Mouse (Mus musculus) kidney, embryonic 14.5 days (tissue): ENCODE measurements around the gene Thbd. TPM values are rescaled to one million over a fixed set of nuclear protein-coding genes. Genes with fewer than 3 reads are reported as not detected.
A peak's percentile ranks its signal among the peaks of the same experiment; 100 is the strongest.

Experiments
- ATAC-seq: fragments of 200-750 bp; cut with Nextera tagmentation; 2 replicates; pipeline ENCODE4 v1.8.0; 2017; ENCODE audit warnings: moderate number of reproducible peaks, mild to moderate bottlenecking, moderate TSS enrichment, moderate library complexity; ENCODE audit not compliant: low FRiP score, low TSS enrichment
- H3K27ac ChIP-seq: fragments of 300-500 bp; sonication (generic); 2 replicates; pipeline ENCODE4 v1.5.1; 2014; ENCODE audit warnings: low read depth, mild to moderate bottlenecking, low read length, moderate library complexity, mixed read lengths
- H3K27me3 ChIP-seq: fragments of 300-500 bp; sonication (generic); 2 replicates; pipeline ENCODE4 v1.6.1; 2014; ENCODE audit warnings: mild to moderate bottlenecking, low read length; ENCODE audit not compliant: control insufficient read depth, insufficient read depth
- H3K36me3 ChIP-seq: fragments of 300-500 bp; sonication (generic); 2 replicates; pipeline ENCODE4 v1.6.1; 2014; ENCODE audit warnings: low read length, mixed read lengths; ENCODE audit not compliant: control insufficient read depth, insufficient read depth
- H3K4me1 ChIP-seq: fragments of 300-500 bp; sonication (generic); 2 replicates; pipeline ENCODE4 v1.6.1; 2014; ENCODE audit warnings: low read length, mixed read lengths; ENCODE audit not compliant: control insufficient read depth, insufficient read depth
- H3K4me2 ChIP-seq: fragments of 300-500 bp; sonication (generic); replicated peaks from 2 replicates; pipeline ENCODE4 v1.6.1; 2014; ENCODE audit warnings: low read depth, mild to moderate bottlenecking, low read length
- H3K4me3 ChIP-seq: fragments of 300-500 bp; sonication (generic); 2 replicates; pipeline ENCODE4 v1.5.1; 2014; ENCODE audit warnings: mild to moderate bottlenecking, low read length
- H3K9ac ChIP-seq: fragments of 300-500 bp; sonication (generic); 2 replicates; pipeline ENCODE4 v1.6.1; 2014; ENCODE audit warnings: low read depth, mild to moderate bottlenecking, low read length, moderate library complexity
- H3K9me3 ChIP-seq: fragments of 300-500 bp; sonication (generic); 2 replicates; pipeline ENCODE4 v1.6.1; 2016; ENCODE audit warnings: low read length; ENCODE audit not compliant: control insufficient read depth
- WGBS: fragments of 180-500 bp; shearing (Covaris S2); extraction: QIAGEN DNeasy Blood & Tissue Kit; methylation state at CpG from one replicate; pipeline ENCODE4 v1.1.7; 2014; 5-methylcytosine and 5-hydroxymethylcytosine counted together
- polyA plus RNA-seq: library from polyadenylated mRNA; unstranded; fragments of >200 nt; fragmentation: Nextera tagmentation; extraction: Ambion mirVana; gene quantifications from 2 replicates; pipeline ENCODE4 v1.2.1, GENCODE M21; 2014

Gene Thbd
- polyA plus RNA-seq, 1 experiment from 2014 or later, result 6.7 TPM

GRCm38 (mm10) chr2:148409141-148409540 is 1.2 kb upstream of the Thbd start:
- WGBS, result 28% methylated on average over 9 of the region's 9 CpGs
- Histone ChIP-seq H3K4me3 (no peak overlapping the region), H3K9me3 (no peaks in the 10 kb centered on the region), H3K4me2 (no peak overlapping the region), H3K36me3 (no peaks in the 10 kb centered on the region), H3K4me1 (peaks cover 16% of the 10 kb centered on the region), H3K9ac (no peak overlapping the region), H3K27me3 (peaks cover 24% of the 10 kb centered on the region), H3K27ac (no peak overlapping the region)
- ATAC-seq, result peak; percentile 77

DNA sequence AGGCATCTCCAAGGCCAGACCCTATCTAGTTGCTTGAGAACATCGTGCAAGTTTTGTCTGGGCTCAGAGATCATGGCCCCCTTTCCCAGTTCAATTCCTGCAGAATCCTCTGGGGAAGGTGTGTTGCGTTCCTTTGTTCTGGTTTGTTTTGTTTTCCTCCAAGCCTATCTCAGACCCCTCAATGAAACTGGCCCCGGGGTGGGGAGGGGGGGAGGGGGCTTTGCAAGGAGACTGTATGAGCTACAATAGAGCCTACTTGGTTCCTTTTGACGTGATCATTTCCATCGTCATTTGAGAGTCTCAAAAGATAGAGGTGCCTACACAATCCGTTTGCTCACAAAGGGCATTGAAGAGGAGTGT is 753 bp upstream of the Thbd start:
- no peak overlapping the region; the same call in 1 of the 2 replicates for H3K4me3 ChIP-seq
- WGBS, result 16% methylated on average over 6 of the region's 6 CpGs

DNA sequence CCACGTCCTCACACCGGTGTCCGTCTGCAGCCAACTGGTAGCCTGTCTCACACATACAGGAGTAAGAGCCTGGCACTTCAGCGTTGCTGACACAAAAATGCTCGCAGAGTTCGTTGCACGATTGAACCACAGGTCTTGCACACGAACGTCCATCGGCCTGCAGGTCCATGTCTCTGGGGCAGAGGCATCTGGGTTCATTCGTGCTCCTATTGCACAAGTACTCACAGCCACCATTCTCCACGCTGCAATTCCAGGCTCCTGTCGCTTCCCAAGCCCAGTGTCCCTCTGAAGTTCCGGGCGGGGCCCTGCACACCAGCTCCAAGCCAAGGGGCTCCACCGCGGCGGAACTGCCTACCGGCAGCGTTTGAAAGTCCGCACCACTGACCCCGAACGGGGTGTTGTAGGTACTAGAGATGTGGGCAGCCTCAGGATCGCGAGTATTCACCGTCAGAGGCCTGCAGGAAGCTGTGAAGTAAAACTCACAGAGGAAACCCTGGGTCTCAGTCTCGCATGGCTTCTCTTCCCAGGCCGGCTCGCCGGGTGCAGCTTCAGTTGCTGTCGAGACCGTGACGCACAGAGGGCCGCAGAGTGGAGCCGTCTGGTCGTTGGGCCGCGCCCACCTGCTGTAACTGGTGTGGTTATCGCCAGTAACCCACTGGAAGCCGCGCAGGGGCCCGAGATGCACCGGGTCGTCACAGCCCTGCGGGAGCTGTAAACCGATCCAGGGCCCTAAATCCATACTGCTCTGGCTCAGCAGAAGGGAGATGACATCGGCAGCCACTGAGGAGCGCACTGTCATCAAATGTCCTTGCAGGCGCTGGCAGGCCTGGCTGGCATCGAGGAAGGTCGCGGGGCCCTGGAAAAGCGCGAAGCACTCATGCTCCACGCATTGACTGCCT is 768 bp downstream of the Thbd start:
- no peaks in the 10 kb centered on the region for H3K36me3 ChIP-seq
- H3K4me1 ChIP-seq, result peaks cover 16% of the 10 kb centered on the region
- peak overlapping the region; percentile 70 for H3K4me2 ChIP-seq
- peak overlapping the region; percentile 41 for H3K4me3 ChIP-seq
- peaks cover 26% of the 10 kb centered on the region for H3K27me3 ChIP-seq
- no peaks in the 10 kb centered on the region for H3K9me3 ChIP-seq
- ATAC-seq, result peak; percentile 58
- peak overlapping the region; percentile 48 for H3K9ac ChIP-seq
- no peak overlapping the region for H3K27ac ChIP-seq
- WGBS, result 4% methylated on average over 55 of the region's 55 CpGs

More for the DNA sequence above, 753 bp upstream of the Thbd start:
- Histone ChIP-seq H3K27me3 (peaks cover 26% of the 10 kb centered on the region), H3K4me2 (peak overlapping the region; percentile 70; the same call in 1 of the 2 replicates), H3K27ac (no peak overlapping the region), H3K4me1 (peaks cover 16% of the 10 kb centered on the region), H3K9ac (no peak overlapping the region), H3K36me3 (no peaks in the 10 kb centered on the region), H3K9me3 (no peaks in the 10 kb centered on the region)
- no peak for ATAC-seq

GRCm38 (mm10) chr2:148406160-148406970 is 1.6 kb downstream of the Thbd start:
- no peak for ATAC-seq

GRCm38 (mm10) chr2:148404906-148405305 is 3.1 kb downstream of the Thbd start:
- H3K4me3 ChIP-seq, result no peak overlapping the region
- ATAC-seq, result no peak
- H3K4me1 ChIP-seq, result peaks cover 16% of the 10 kb centered on the region
- H3K4me2 ChIP-seq, result no peak overlapping the region
- no peak overlapping the region for H3K9ac ChIP-seq
- H3K36me3 ChIP-seq, result no peaks in the 10 kb centered on the region
- 76% methylated on average over 5 of the region's 5 CpGs for WGBS
- no peak overlapping the region for H3K27ac ChIP-seq
- H3K9me3 ChIP-seq, result no peaks in the 10 kb centered on the region
- H3K27me3 ChIP-seq, result peaks cover 26% of the 10 kb centered on the region

More at GRCm38 (mm10) chr2:148406160-148406970, 1.6 kb downstream of the Thbd start:
- WGBS, result 9% methylated on average over 34 of the region's 34 CpGs
- Histone ChIP-seq H3K4me2 (peak overlapping the region; percentile 70), H3K36me3 (no peaks in the 10 kb centered on the region), H3K4me1 (peaks cover 16% of the 10 kb centered on the region), H3K9me3 (no peaks in the 10 kb centered on the region), H3K9ac (no peak overlapping the region), H3K27me3 (peaks cover 26% of the 10 kb centered on the region), H3K4me3 (peak overlapping the region; percentile 41), H3K27ac (no peak overlapping the region)

GRCm38 (mm10) chr2:148402227-148402626 is 5.8 kb downstream of the Thbd start:
- WGBS, result 82% methylated on average over 1 of the region's 1 CpGs
- Histone ChIP-seq H3K27me3 (peaks cover 18% of the 10 kb centered on the region), H3K4me1 (peaks cover 7% of the 10 kb centered on the region), H3K27ac (no peak overlapping the region), H3K4me3 (no peak overlapping the region), H3K36me3 (no peaks in the 10 kb centered on the region), H3K4me2 (no peak overlapping the region), H3K9me3 (no peaks in the 10 kb centered on the region), H3K9ac (no peak overlapping the region)
- ATAC-seq, result no peak

- H3K27ac ChIP-seq, result no peak overlapping the region
- no peak for ATAC-seq
- no peak overlapping the region for H3K9ac ChIP-seq
- no peak overlapping the region for H3K4me3 ChIP-seq
- H3K9me3 ChIP-seq, result no peaks in the 10 kb centered on the region
- peaks cover 17% of the 10 kb centered on the region for H3K27me3 ChIP-seq
- WGBS, result 86% methylated on average over 5 of the region's 5 CpGs
- no peaks in the 10 kb centered on the region for H3K36me3 ChIP-seq
- no peak overlapping the region for H3K4me2 ChIP-seq
- H3K4me1 ChIP-seq, result no peaks in the 10 kb centered on the region
Observed at GRCm38 (mm10) chr2:148398901-148399685, 8.9 kb downstream of the Thbd start.

GRCm38 (mm10) chr2:148397784-148398100 is 10.2 kb downstream of the Thbd start:
- H3K4me1 ChIP-seq, result no peaks in the 10 kb centered on the region
- no peak for ATAC-seq
- H3K4me3 ChIP-seq, result no peak overlapping the region
- H3K36me3 ChIP-seq, result no peaks in the 10 kb centered on the region
- no peak overlapping the region for H3K4me2 ChIP-seq
- no peak overlapping the region for H3K27ac ChIP-seq
- no peaks in the 10 kb centered on the region for H3K9me3 ChIP-seq
- peaks cover 16% of the 10 kb centered on the region for H3K27me3 ChIP-seq
- WGBS, result 64% methylated on average over 1 of the region's 1 CpGs
- H3K9ac ChIP-seq, result no peak overlapping the region
